27 mouse cellular contexts compared by ENCODE assay signal in genomic region chr10:19585860-19586259, GRCm38 (mm10). TPM values are rescaled to one million over a fixed set of nuclear protein-coding genes. Genes with fewer than 3 reads are reported as not detected.
DNase-seq lines count a peak whose midpoint lies in the region; ATAC-seq and TF ChIP-seq lines count a peak whose summit lies in the region.
"Had no signal": no experiment of that assay in that cellular context is flagged by ENCODE, and none has a peak within 500 bp of the region (broad histone marks: within the 10 kb centered on the region; RNA-seq: fewer than 3 reads in every experiment).

No protein-coding gene starts in this region.

- TF ChIP-seq EP300 in heart, adult 2 months (IDR thresholded peaks at IDR 0.05; ENCODE audit: insufficient read depth, low read depth, low read length), result no peak

- no peaks in the 10 kb centered on the region for H3K9me3 ChIP-seq in liver, embryonic 15.5 days (replicated peaks)
- H3K9me3 ChIP-seq in midbrain, embryonic 11.5 days (ENCODE audit: control insufficient read depth, low read length), result no peaks in the 10 kb centered on the region
- H3K9me3 ChIP-seq: embryonic facial prominence, embryonic 10.5 days; forebrain, embryonic 13.5 days; G1E; heart, embryonic 10.5 days; hindbrain, embryonic 12.5 days had no signal

- ATAC-seq in common myeloid progenitor, adult 5-6 weeks (replicated peaks; ENCODE audit: low read depth, poor library complexity, severe bottlenecking), result peak; percentile 31
- ATAC-seq in liver, embryonic 15.5 days (ENCODE audit: insufficient read depth), result peak; percentile 43; the same call in 1 of the 2 replicates
- ATAC-seq in megakaryocyte-erythroid progenitor cell, adult 5-6 weeks (replicated peaks; ENCODE audit: low FRiP score, low TSS enrichment, poor library complexity, severe bottlenecking), result peak; percentile 71
- ATAC-seq in midbrain, embryonic 11.5 days (ENCODE audit: low FRiP score), result no peak
- ATAC-seq: activated CD4-positive, CD25-positive, alpha-beta regulatory T cell, adult 4 months; CD4-positive, CD25-positive, alpha-beta regulatory T cell, adult 4 months; forebrain, embryonic 13.5 days; forebrain, postnatal 0 days; Patski had no signal

- intact Hi-C loops in heart, adult 2 months (cut with DNase I), result no loop called here

- no peak for TF ChIP-seq CTCF in heart, adult 2 months (IDR thresholded peaks at IDR 0.05)

- H3K4me3 ChIP-seq in heart, adult 2 months, result no peak overlapping the region
- H3K4me3 ChIP-seq in liver, embryonic 15.5 days (replicated peaks), result no peak overlapping the region
- no peak overlapping the region for H3K4me3 ChIP-seq in midbrain, embryonic 11.5 days (ENCODE audit: low read depth, low read length)
- H3K4me3 ChIP-seq: embryonic facial prominence, embryonic 10.5 days; forebrain, embryonic 13.5 days; gastrocnemius, adult 2 months; heart, embryonic 10.5 days; hindbrain, embryonic 12.5 days had no signal

- H3K36me3 ChIP-seq in heart, adult 2 months (ENCODE audit: control insufficient read depth, insufficient read depth, low read length), result peaks cover 8% of the 10 kb centered on the region
- no peaks in the 10 kb centered on the region for H3K36me3 ChIP-seq in liver, embryonic 15.5 days (replicated peaks)
- H3K36me3 ChIP-seq in midbrain, embryonic 11.5 days (ENCODE audit: control insufficient read depth, insufficient read depth, low read length), result no peaks in the 10 kb centered on the region
- H3K36me3 ChIP-seq: embryonic facial prominence, embryonic 10.5 days; G1E; heart, embryonic 10.5 days; hindbrain, embryonic 12.5 days had no signal

- no peaks in the 10 kb centered on the region for H3K79me2 ChIP-seq in heart, adult 2 months (replicated peaks; ENCODE audit: control insufficient read depth, insufficient read depth, low read length)

- WGBS in heart, adult 2 months, result 93% methylated on average over 5 of the region's 5 CpGs
- WGBS in liver, embryonic 15.5 days (ENCODE audit: insufficient replicate concordance), result 30% methylated on average over 5 of the region's 5 CpGs
- WGBS in midbrain, embryonic 11.5 days, result 90% methylated on average over 5 of the region's 5 CpGs

- no peak overlapping the region for H3K9ac ChIP-seq in heart, adult 2 months (ENCODE audit: low read depth, low read length)
- no peak overlapping the region for H3K9ac ChIP-seq in liver, embryonic 15.5 days
- H3K9ac ChIP-seq in midbrain, embryonic 11.5 days (ENCODE audit: low read length), result no peak overlapping the region
- H3K9ac ChIP-seq: forebrain, embryonic 13.5 days; forebrain, postnatal 0 days; hindbrain, embryonic 12.5 days had no signal

- no peaks in the 10 kb centered on the region for H3K27me3 ChIP-seq in heart, adult 2 months (ENCODE audit: control insufficient read depth, insufficient read depth, low read length)
- no peaks in the 10 kb centered on the region for H3K27me3 ChIP-seq in liver, embryonic 15.5 days
- H3K27me3 ChIP-seq in midbrain, embryonic 11.5 days (ENCODE audit: control insufficient read depth, insufficient read depth, low read length), result no peaks in the 10 kb centered on the region; the same call in 1 of the 2 replicates
- H3K27me3 ChIP-seq: forebrain, embryonic 13.5 days; Patski had no signal

- H3K27ac ChIP-seq in heart, adult 2 months, result no peak overlapping the region
- H3K27ac ChIP-seq in liver, embryonic 15.5 days (replicated peaks), result 0 out of 2 replicates have a peak overlapping the region, but pooled peaks have one; percentile 38
- no peak overlapping the region for H3K27ac ChIP-seq in midbrain, embryonic 11.5 days (ENCODE audit: low read depth, low read length)
- H3K27ac ChIP-seq: embryonic facial prominence, embryonic 10.5 days; forebrain, embryonic 13.5 days; gastrocnemius, adult 2 months; heart, embryonic 10.5 days; hindbrain, embryonic 12.5 days had no signal

- no peak overlapping the region for H3K4me2 ChIP-seq in liver, embryonic 15.5 days
- no peak overlapping the region for H3K4me2 ChIP-seq in midbrain, embryonic 11.5 days
- H3K4me2 ChIP-seq: forebrain, embryonic 13.5 days; hindbrain, embryonic 12.5 days had no signal

- peaks cover 8% of the 10 kb centered on the region for H3K4me1 ChIP-seq in heart, adult 2 months (ENCODE audit: control insufficient read depth, insufficient read depth, low read length)
- H3K4me1 ChIP-seq in liver, embryonic 15.5 days (replicated peaks), result peaks cover 63% of the 10 kb centered on the region
- no peaks in the 10 kb centered on the region for H3K4me1 ChIP-seq in midbrain, embryonic 11.5 days (ENCODE audit: control insufficient read depth, insufficient read depth, low read length)
- H3K4me1 ChIP-seq: forebrain, embryonic 13.5 days; hindbrain, embryonic 12.5 days had no signal

- peak; percentile 41 for DNase-seq in heart, adult 11 months
- no peak for DNase-seq in heart, adult 2 months
- DNase-seq in layer of hippocampus, postnatal 10 days (ENCODE audit: low spot score in 2 of 2), result no peak
- DNase-seq in midbrain, embryonic 11.5 days (ENCODE audit: low spot score, missing footprints), result no peak
- DNase-seq: adrenal gland, postnatal 14 days; B cell, adult 2 months; cerebellum, adult 18-20 months; cerebellum, adult 9-11 months; cerebellum, postnatal 36 days; forebrain, postnatal 0 days; gastrocnemius, adult 2 months; gastrocnemius, postnatal 25 days; heart, postnatal 10 days; heart, postnatal 4 days had no signal

- TF ChIP-seq POLR2A in heart, adult 2 months (IDR thresholded peaks at IDR 0.05; ENCODE audit: insufficient read depth, low read depth, low read length), result no peak

RNA-seq across cellular contexts. Expression of gene Ifngr1, which starts 5.9 kb away (rescaled TPM):
- total RNA-seq in heart, adult 2 months (2021), result 10 to 100 TPM; 48.2 to 51.2 TPM
- 27.2 and 40.3 TPM in 2 replicates for polyA plus RNA-seq in heart, adult 2 months (2012; rRNA removed)
- 122 and 127 TPM in 2 replicates for total RNA-seq in common myeloid progenitor, adult 5-6 weeks (2017)
- polyA plus RNA-seq in liver, embryonic 15.5 days (2015; fragmentation: Nextera tagmentation; extraction: Ambion mirVana), result 41.9 and 44.0 TPM in 2 replicates
- 162 and 163 TPM in 2 replicates for total RNA-seq in megakaryocyte-erythroid progenitor cell, adult 5-6 weeks (2014; fragmentation: Nextera tagmentation)
- 197 and 256 TPM in 2 replicates for total RNA-seq in megakaryocyte-erythroid progenitor cell, adult 5-6 weeks (2017)
- total RNA-seq in layer of hippocampus, postnatal 10 days (2021), result 10 to 100 TPM; 15.7 to 17.7 TPM
- 34.3 and 34.8 TPM in 2 replicates for polyA plus RNA-seq in midbrain, embryonic 11.5 days (2014; fragmentation: Nextera tagmentation; extraction: Ambion mirVana)

RNA-seq across cellular contexts. Expression of gene Il22ra2, which starts 35.9 kb away (rescaled TPM):
- not detected for total RNA-seq in heart, adult 2 months (2021)
- polyA plus RNA-seq in heart, adult 2 months (2012; rRNA removed), result not detected in 2 replicates
- total RNA-seq in common myeloid progenitor, adult 5-6 weeks (2017), result 0.34 and 2.3 TPM in 2 replicates
- 0.05 TPM in 1 of 2 replicates, not detected in the other for polyA plus RNA-seq in liver, embryonic 15.5 days (2015; fragmentation: Nextera tagmentation; extraction: Ambion mirVana)
- not detected in 2 replicates for total RNA-seq in megakaryocyte-erythroid progenitor cell, adult 5-6 weeks (2014; fragmentation: Nextera tagmentation)
- total RNA-seq in megakaryocyte-erythroid progenitor cell, adult 5-6 weeks (2017), result 0.11 TPM in 1 of 2 replicates, not detected in the other
- not detected for total RNA-seq in layer of hippocampus, postnatal 10 days (2021)
- polyA plus RNA-seq in midbrain, embryonic 11.5 days (2014; fragmentation: Nextera tagmentation; extraction: Ambion mirVana), result not detected in 2 replicates
- total RNA-seq: adrenal gland, adult 18-20 months; forebrain, postnatal 0 days; gastrocnemius, adult 2 months; gastrocnemius, postnatal 25 days; heart, postnatal 10 days; heart, postnatal 4 days had no signal
- polyA plus RNA-seq: activated CD4-positive, CD25-positive, alpha-beta regulatory T cell, adult 4 months; CD4-positive, CD25-positive, alpha-beta regulatory T cell, adult 4 months; embryonic facial prominence, embryonic 10.5 days; forebrain, embryonic 13.5 days; forebrain, postnatal 0 days; G1E; heart, embryonic 10.5 days; heart, embryonic 14.5 days; hindbrain, embryonic 12.5 days; Patski had no signal
